Mouse (Mus musculus): ENCODE results near the gene Gm20388.

GRCm38 (mm10) chr8:120278009-120278408 lies 367.4 kb downstream of the Gm20388 start:
- TF ChIP-seq POLR2A (IDR thresholded peaks at IDR 0.05; ENCODE audit: low read depth, low read length), result no peak
- no peak for TF ChIP-seq CTCF (conservative IDR thresholded peaks at IDR 0.05; ENCODE audit: insufficient read depth, insufficient read length, low read depth, low read length)

Measured in kidney, adult 2 months (tissue).